Mouse (Mus musculus): ENCODE measurements at regions not wholly inside any gene's neighbourhood (a gene's known extent, or its start where the extent isn't known, plus 50 kb on each side); places are given as distances from the start of the nearest gene placed in this dataset.
A peak's percentile ranks its signal among the peaks of the same experiment; 100 is the strongest.

GRCm38 (mm10) chr4:84204777-84205176 is 470.3 kb downstream of the Bnc2 start:
- Histone ChIP-seq H3K9me3 (ENCODE audit: control insufficient read depth) (no peaks in the 10 kb centered on the region), H3K4me1 (replicated peaks; ENCODE audit: control insufficient read depth, insufficient read depth, low read length) (no peaks in the 10 kb centered on the region), H3K9ac (ENCODE audit: low read depth, low read length) (no peak overlapping the region), H3K27ac (ENCODE audit: low read depth, low read length) (no peak overlapping the region), H3K27me3 (replicated peaks; ENCODE audit: control insufficient read depth, insufficient read depth, low read length) (no peaks in the 10 kb centered on the region), H3K36me3 (ENCODE audit: control insufficient read depth, insufficient read depth) (no peaks in the 10 kb centered on the region), H3K4me2 (replicated peaks; ENCODE audit: low read depth) (no peak overlapping the region), H3K4me3 (ENCODE audit: low read depth, low read length) (no peak overlapping the region)
- ATAC-seq = peak; percentile 58
- TF ChIP-seq CTCF (IDR thresholded peaks at IDR 0.05; ENCODE audit: low read depth) = peak; percentile 49

GRCm38 (mm10) chr4:84208175-84208574 is 466.9 kb downstream of the Bnc2 start:
- H3K36me3 ChIP-seq (ENCODE audit: control insufficient read depth, insufficient read depth) = no peaks in the 10 kb centered on the region
- no peaks in the 10 kb centered on the region for H3K27me3 ChIP-seq (replicated peaks; ENCODE audit: control insufficient read depth, insufficient read depth, low read length)
- no peaks in the 10 kb centered on the region for H3K9me3 ChIP-seq (ENCODE audit: control insufficient read depth)
- no peak for TF ChIP-seq CTCF (IDR thresholded peaks at IDR 0.05; ENCODE audit: low read depth)
- H3K4me2 ChIP-seq (replicated peaks; ENCODE audit: low read depth) = no peak overlapping the region
- 63% methylated on average over 1 of the region's 1 CpGs for WGBS
- H3K4me1 ChIP-seq (replicated peaks; ENCODE audit: control insufficient read depth, insufficient read depth, low read length) = no peaks in the 10 kb centered on the region
- H3K27ac ChIP-seq (ENCODE audit: low read depth, low read length) = no peak overlapping the region
- H3K4me3 ChIP-seq (ENCODE audit: low read depth, low read length) = no peak overlapping the region
- no peak for ATAC-seq
- no peak overlapping the region for H3K9ac ChIP-seq (ENCODE audit: low read depth, low read length)

DNA sequence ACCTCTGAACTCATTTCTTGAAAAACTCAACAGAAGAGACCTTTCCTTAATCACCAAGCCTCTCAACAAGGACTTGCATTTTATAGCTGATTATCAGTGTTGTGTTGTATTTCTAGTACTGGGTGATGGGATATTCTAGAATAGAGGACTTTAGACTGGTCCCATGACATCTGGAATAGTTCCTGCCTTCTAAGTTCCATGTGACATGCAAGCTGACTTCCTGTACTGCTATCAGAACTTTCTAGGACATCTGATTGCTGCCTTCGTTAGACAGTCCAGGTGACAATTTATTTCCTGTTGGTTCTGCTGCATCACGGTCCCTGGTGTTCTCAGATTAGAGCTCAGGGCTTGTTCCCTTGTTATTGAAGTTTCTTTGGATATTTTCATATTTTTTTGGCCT is 465.5 kb downstream of the Bnc2 start:
- no peaks in the 10 kb centered on the region for H3K27me3 ChIP-seq (replicated peaks; ENCODE audit: control insufficient read depth, insufficient read depth, low read length)
- H3K36me3 ChIP-seq (ENCODE audit: control insufficient read depth, insufficient read depth) = no peaks in the 10 kb centered on the region
- peak; percentile 92 for ATAC-seq
- no peak overlapping the region for H3K4me2 ChIP-seq (replicated peaks; ENCODE audit: low read depth)
- H3K9ac ChIP-seq (ENCODE audit: low read depth, low read length) = no peak overlapping the region
- H3K4me1 ChIP-seq (replicated peaks; ENCODE audit: control insufficient read depth, insufficient read depth, low read length) = no peaks in the 10 kb centered on the region
- no peak for TF ChIP-seq CTCF (IDR thresholded peaks at IDR 0.05; ENCODE audit: low read depth)
- H3K4me3 ChIP-seq (ENCODE audit: low read depth, low read length) = no peak overlapping the region
- no peak overlapping the region for H3K27ac ChIP-seq (ENCODE audit: low read depth, low read length)
- 39% methylated on average over 2 of the region's 2 CpGs for WGBS
- H3K9me3 ChIP-seq (ENCODE audit: control insufficient read depth) = no peaks in the 10 kb centered on the region

GRCm38 (mm10) chr4:84211311-84211875 is 463.7 kb downstream of the Bnc2 start:
- Histone ChIP-seq H3K36me3 (ENCODE audit: control insufficient read depth, insufficient read depth) (no peaks in the 10 kb centered on the region), H3K9me3 (ENCODE audit: control insufficient read depth) (no peaks in the 10 kb centered on the region), H3K9ac (ENCODE audit: low read depth, low read length) (no peak overlapping the region), H3K27ac (ENCODE audit: low read depth, low read length) (no peak overlapping the region), H3K27me3 (replicated peaks; ENCODE audit: control insufficient read depth, insufficient read depth, low read length) (no peaks in the 10 kb centered on the region), H3K4me3 (ENCODE audit: low read depth, low read length) (no peak overlapping the region), H3K4me2 (replicated peaks; ENCODE audit: low read depth) (no peak overlapping the region), H3K4me1 (replicated peaks; ENCODE audit: control insufficient read depth, insufficient read depth, low read length) (no peaks in the 10 kb centered on the region)
- ATAC-seq = no peak
- WGBS = 80% methylated on average over 11 of the region's 11 CpGs
- TF ChIP-seq CTCF (IDR thresholded peaks at IDR 0.05; ENCODE audit: low read depth) = no peak

GRCm38 (mm10) chr4:84212004-84212403 is 463.1 kb downstream of the Bnc2 start:
- no peak overlapping the region for H3K4me3 ChIP-seq (ENCODE audit: low read depth, low read length)
- no peaks in the 10 kb centered on the region for H3K9me3 ChIP-seq (ENCODE audit: control insufficient read depth)
- no peaks in the 10 kb centered on the region for H3K27me3 ChIP-seq (replicated peaks; ENCODE audit: control insufficient read depth, insufficient read depth, low read length)
- no peaks in the 10 kb centered on the region for H3K36me3 ChIP-seq (ENCODE audit: control insufficient read depth, insufficient read depth)
- no peak overlapping the region for H3K27ac ChIP-seq (ENCODE audit: low read depth, low read length)
- WGBS = 77% methylated on average over 6 of the region's 6 CpGs
- no peak overlapping the region for H3K4me2 ChIP-seq (replicated peaks; ENCODE audit: low read depth)
- H3K4me1 ChIP-seq (replicated peaks; ENCODE audit: control insufficient read depth, insufficient read depth, low read length) = no peaks in the 10 kb centered on the region
- TF ChIP-seq CTCF (IDR thresholded peaks at IDR 0.05; ENCODE audit: low read depth) = no peak
- no peak overlapping the region for H3K9ac ChIP-seq (ENCODE audit: low read depth, low read length)
- no peak for ATAC-seq

DNA sequence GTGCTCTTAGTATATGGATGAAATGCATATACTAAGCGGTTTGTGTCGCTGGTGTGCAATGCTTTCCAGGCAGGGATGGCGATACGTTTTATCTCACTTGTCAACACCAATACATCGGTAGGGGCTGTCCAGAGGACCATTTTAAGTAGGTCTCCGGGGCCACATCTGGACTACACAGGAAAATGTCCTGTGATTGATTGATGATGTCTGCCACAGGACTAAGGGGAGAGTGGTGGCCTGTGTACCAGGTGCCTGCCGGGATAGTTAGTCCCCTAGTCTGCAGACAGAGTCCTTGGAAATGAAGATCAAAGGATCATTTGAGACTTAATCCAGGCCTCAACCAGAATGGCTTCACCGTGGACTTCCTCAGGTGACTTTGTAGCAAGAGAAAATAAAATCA is 460.6 kb downstream of the Bnc2 start:
- H3K4me1 ChIP-seq (replicated peaks; ENCODE audit: control insufficient read depth, insufficient read depth, low read length) = no peaks in the 10 kb centered on the region
- no peak for ATAC-seq
- H3K9me3 ChIP-seq (ENCODE audit: control insufficient read depth) = no peaks in the 10 kb centered on the region
- WGBS = 76% methylated on average over 8 of the region's 8 CpGs
- no peak overlapping the region for H3K4me3 ChIP-seq (ENCODE audit: low read depth, low read length)
- no peak overlapping the region for H3K9ac ChIP-seq (ENCODE audit: low read depth, low read length)
- H3K4me2 ChIP-seq (replicated peaks; ENCODE audit: low read depth) = no peak overlapping the region
- no peak for TF ChIP-seq CTCF (IDR thresholded peaks at IDR 0.05; ENCODE audit: low read depth)
- no peaks in the 10 kb centered on the region for H3K36me3 ChIP-seq (ENCODE audit: control insufficient read depth, insufficient read depth)
- H3K27ac ChIP-seq (ENCODE audit: low read depth, low read length) = no peak overlapping the region
- H3K27me3 ChIP-seq (replicated peaks; ENCODE audit: control insufficient read depth, insufficient read depth, low read length) = no peaks in the 10 kb centered on the region

GRCm38 (mm10) chr4:84218961-84219360 is 456.1 kb downstream of the Bnc2 start:
- WGBS = 87% methylated on average over 4 of the region's 4 CpGs
- ATAC-seq = no peak
- no peaks in the 10 kb centered on the region for H3K36me3 ChIP-seq (ENCODE audit: control insufficient read depth, insufficient read depth)

More at GRCm38 (mm10) chr4:84218961-84219360, 456.1 kb downstream of the Bnc2 start:
- H3K4me3 ChIP-seq (ENCODE audit: low read depth, low read length) = no peak overlapping the region
- no peaks in the 10 kb centered on the region for H3K9me3 ChIP-seq (ENCODE audit: control insufficient read depth)
- H3K27ac ChIP-seq (ENCODE audit: low read depth, low read length) = no peak overlapping the region
- no peak overlapping the region for H3K4me2 ChIP-seq (replicated peaks; ENCODE audit: low read depth)
- no peak for TF ChIP-seq CTCF (IDR thresholded peaks at IDR 0.05; ENCODE audit: low read depth)
- no peaks in the 10 kb centered on the region for H3K4me1 ChIP-seq (replicated peaks; ENCODE audit: control insufficient read depth, insufficient read depth, low read length)
- no peaks in the 10 kb centered on the region for H3K27me3 ChIP-seq (replicated peaks; ENCODE audit: control insufficient read depth, insufficient read depth, low read length)
- H3K9ac ChIP-seq (ENCODE audit: low read depth, low read length) = no peak overlapping the region

All from intestine, postnatal 0 days (tissue).